Mouse (Mus musculus): ENCODE measurements at regions not wholly inside any gene's neighbourhood (a gene's known extent, or its start where the extent isn't known, plus 50 kb on each side); places are given as distances from the start of the nearest gene placed in this dataset.

- CTCF ChIA-PET, result no interaction called here
These were observed 52.0 kb downstream of the Gm11983 start for GRCm38 (mm10) chr11:6785471-6785870.

- CTCF ChIA-PET, result no interaction called here
These were observed 54.6 kb downstream of the Gm11983 start for GRCm38 (mm10) chr11:6782826-6783225.

DNA sequence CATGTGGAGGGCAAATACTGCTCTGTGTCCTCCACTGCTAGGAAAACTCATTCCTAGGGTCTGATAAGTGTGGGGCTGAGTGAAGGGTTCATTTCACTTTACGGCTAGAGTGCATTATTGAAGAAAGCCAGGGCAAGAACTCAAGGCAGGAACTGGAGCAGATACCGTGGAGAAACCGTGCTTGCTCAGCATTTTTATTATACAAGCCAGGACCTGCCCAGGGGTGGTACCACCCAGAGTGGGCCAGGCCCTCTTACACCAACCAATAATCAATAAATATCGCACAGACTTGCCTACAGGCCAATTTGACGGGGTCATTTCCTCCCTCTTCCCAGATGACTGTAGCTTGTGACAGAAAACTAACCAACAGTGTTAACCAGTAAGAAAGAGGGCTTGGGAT is 57.7 kb downstream of the Gm11983 start:
- CTCF ChIA-PET, result no interaction called here

DNA sequence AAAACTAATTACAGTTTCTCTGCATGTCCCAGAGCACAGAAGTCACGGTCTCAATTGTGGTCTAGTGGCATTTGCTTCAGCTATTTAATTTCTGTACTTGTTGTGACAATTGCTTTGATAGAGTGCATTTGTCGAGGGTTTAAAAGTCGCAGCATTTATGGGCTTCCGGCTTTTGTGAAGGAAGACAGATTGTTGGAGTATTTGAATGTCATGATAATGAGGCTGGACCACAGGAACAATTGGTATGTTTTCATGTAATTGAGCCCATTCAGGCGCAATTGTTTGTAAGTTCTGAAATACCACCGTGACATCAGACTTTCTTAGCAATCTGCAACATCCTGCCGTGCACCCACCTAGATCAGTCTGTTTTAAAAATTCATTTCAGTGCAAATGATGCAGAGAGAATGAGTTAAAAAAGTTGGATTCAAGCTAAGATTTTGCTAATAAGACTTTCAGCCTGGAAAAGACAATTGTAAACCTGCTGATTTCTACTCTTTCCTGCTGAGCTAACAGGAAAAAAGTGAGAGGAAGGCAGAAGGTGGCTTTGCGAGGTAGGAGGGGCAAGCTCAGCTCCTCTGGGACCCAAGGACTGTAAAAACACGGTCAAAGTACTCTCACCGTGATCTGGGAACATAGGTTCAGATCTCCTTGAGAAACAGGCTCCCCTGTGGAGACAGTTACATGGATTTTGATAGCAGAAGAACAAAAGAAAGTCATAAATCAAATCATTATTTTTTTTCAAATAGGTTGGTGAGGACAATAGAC is 58.7 kb downstream of the Gm11983 start:
- CTCF ChIA-PET, result interaction anchor here (0.7 kb wide), 1 partner anchor 366 kb away, joined by 7 read pairs; no protein-coding TSS in a partner anchor

DNA sequence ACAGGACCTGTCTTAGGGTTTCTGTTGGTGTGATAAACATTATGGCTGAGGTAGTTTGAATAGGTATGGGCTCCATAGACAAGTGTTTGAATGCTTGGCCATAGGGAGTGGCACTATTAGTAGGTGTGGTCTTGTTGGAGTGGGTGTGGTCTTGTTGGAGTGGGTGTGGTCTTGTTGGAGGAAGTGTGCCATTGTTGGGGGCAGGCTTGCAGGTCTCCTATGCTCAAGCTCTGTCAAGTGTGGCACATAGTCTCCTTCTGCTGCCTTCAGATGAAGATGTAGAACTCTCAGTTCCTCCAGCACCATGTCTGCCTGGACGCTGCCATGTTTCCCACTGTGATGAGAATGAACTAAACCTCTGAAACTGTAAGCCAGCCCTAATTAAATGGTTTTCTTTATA is 59.9 kb downstream of the Gm11983 start:
- CTCF ChIA-PET, result no interaction called here

DNA sequence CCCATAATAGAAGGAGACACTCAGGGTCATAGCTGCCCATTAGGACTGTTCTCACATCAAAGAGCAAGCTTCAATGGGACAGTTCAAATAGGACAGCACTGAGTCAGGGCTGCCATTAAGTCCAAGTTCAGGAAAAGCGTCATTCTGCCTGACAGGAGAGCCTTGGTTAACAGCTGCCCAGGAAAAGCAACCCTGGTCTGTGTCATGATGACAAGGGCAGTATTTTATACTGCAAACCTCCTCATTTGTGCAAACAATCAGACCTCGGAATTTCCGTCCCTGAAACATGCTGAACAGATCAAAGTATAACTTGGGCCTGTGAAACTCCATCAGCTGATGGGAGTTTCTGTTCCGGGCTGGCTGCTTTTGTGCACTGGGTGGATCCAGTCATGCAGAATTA is 62.8 kb downstream of the Gm11983 start:
- CTCF ChIA-PET, result no interaction called here

- CTCF ChIA-PET, result no interaction called here
These were observed 63.5 kb downstream of the Gm11983 start for GRCm38 (mm10) chr11:6773951-6774350.

GRCm38 (mm10) chr11:6773364-6773763 is 64.1 kb downstream of the Gm11983 start:
- CTCF ChIA-PET, result no interaction called here

DNA sequence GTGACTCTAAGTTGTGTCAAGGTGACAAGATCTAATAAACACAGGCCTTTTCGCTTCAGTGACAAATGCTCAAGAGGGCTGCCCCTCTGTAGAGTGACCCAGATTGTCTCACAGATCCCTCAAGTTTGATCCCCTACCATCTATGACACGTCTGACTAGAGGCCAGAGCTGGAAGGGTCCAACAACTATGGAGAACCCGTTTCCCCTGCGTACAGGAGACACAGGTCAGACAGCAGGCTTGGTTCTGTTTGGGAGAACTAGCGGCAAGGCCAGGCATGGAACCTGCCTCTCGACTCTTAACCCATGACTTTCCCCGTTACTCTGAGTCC is 68.1 kb downstream of the Gm11983 start:
- CTCF ChIA-PET, result no interaction called here

- CTCF ChIA-PET, result no interaction called here
These were observed 68.6 kb downstream of the Gm11983 start for GRCm38 (mm10) chr11:6768599-6769436.

DNA sequence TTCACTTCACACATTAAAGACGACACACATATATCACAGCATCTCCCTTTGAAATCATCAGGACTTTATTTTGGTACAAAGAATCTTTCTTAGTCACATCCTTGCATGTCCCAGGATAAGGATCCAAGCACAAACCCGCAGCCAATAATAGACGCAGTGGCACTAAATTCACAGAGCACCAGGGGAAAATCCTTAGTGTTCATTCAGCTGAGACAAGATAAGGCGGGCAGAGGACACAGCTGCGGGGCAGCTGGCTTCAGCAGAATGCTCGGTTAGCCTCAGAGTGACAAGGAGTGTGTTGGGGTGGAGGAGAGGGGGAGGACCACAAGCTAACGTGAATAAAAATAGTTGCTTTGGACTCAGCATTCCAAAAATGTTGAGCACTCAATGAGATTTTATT is 70.7 kb downstream of the Gm11983 start:
- CTCF ChIA-PET, result interaction anchor here (0.6 kb wide), 1 partner anchor 82 kb away, joined by 4 read pairs; no protein-coding TSS in a partner anchor

DNA sequence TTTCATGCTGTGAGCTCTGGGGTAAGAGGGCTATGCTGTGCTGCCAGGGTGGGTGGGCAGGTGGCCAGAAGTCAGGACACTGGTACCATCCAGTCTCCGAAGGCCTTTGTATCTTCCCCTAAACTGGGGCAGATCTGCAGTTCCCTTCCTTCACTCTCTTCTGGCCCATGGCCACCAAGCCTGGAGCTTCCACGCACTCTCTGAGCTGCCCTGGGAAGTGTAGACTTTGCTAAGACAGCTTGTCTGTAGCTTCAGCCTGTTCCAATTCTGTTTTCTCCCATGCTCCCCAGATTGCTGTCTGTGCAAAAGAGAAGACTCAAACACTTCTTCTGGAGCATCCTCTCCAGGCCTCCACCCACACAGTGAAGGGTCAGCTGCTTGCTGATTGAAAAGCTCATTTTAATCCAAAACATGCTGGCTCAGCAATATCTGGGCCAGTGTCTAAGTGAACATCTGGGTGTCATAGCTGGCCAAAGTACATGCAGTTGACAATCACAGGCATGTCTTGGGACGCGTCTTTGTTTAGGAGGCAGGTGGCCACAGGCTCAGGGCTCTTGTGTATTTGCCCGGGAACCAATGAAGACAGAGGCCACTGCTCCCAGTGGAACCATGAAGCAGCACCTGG is 72.0 kb downstream of the Gm11983 start:
- CTCF ChIA-PET, result no interaction called here

- CTCF ChIA-PET, result no interaction called here
These were observed 73.3 kb downstream of the Gm11983 start for GRCm38 (mm10) chr11:6764186-6764585.

GRCm38 (mm10) chr11:6763001-6763400 is 74.5 kb downstream of the Gm11983 start:
- CTCF ChIA-PET, result no interaction called here

GRCm38 (mm10) chr11:6761876-6762628 is 75.4 kb downstream of the Gm11983 start:
- CTCF ChIA-PET, result no interaction called here

GRCm38 (mm10) chr11:6759578-6759977 is 77.9 kb downstream of the Gm11983 start:
- CTCF ChIA-PET, result interaction anchor here (0.6 kb wide), 1 partner anchor 44 kb away, joined by 3 read pairs; no protein-coding TSS in a partner anchor

DNA sequence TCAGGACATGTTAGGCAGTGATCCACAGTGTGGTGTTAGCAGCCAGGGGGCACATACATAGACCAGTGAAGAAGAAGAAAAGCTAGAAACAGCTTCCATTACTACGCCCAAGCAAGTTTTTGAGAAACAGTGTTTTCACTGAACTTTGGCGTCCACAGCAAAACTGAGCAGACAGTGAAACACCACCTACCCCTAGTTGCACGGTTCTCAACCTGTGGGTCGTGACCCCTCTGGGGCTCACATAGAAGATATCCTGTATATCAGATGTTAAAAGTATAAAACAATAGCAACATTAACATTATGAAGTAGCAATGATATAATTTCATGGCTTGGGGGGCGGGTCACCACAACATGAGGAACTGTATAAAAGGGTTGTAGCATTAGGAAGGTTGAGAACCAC is 81.1 kb downstream of the Ramp3 start:
- CTCF ChIA-PET, result no interaction called here

- CTCF ChIA-PET, result no interaction called here
These were observed 80.3 kb downstream of the Ramp3 start for GRCm38 (mm10) chr11:6738581-6738980.

GRCm38 (mm10) chr11:6738163-6738562 is 79.8 kb downstream of the Ramp3 start:
- CTCF ChIA-PET, result no interaction called here

- CTCF ChIA-PET, result no interaction called here
These were observed 76.6 kb downstream of the Ramp3 start for GRCm38 (mm10) chr11:6734746-6735430.

DNA sequence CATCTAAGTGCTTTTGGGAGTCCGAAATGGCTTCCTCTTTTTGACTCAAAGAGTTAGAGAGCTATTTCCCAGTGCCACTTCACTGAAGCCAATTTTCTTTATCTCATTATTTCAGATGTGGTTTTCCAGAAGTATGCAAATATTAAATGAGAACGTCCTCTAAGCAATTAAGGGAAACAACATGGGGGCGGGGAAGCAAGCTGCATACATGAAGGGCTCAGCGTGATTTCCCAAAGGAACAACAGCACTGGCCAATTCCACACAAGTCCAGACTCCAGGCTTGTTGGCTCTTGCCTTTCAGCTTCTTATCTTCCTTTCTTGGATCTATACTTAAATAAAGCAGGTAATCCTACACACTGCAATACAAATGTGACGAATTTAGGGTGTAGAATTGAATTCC is 73.2 kb downstream of the Ramp3 start:
- CTCF ChIA-PET, result no interaction called here

All from spleen, embryonic (tissue).